Mouse (Mus musculus): ENCODE results near the gene Emp3. TPM values are rescaled to one million over a fixed set of nuclear protein-coding genes. Genes with fewer than 3 reads are reported as not detected.

Gene Emp3
- polyA plus RNA-seq, 1 experiment from 2014 or later, result 55.5 TPM

DNA sequence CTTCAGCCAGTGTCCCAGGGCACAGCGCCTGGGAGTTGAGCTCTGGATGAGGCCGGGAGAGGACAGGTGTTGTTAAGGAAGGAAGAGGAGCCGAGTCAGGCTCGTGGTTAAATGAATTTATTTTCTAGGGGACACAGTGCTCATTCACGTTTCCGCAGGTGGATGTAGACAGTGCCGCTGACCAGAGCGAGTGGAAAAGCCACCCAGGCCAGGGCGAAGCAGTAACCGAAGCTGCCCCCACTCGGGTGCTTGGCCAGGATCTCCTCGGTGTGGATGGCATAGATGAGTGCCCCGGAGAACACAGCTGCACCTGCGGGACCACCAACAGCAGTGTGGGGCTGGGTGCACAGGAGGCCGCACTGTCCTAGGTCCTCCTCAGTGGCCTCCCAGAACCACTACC is 3.3 kb downstream of the Emp3 start:
- H3K9ac ChIP-seq (ENCODE audit: low read depth, low read length), result no peak overlapping the region
- no peaks in the 10 kb centered on the region for H3K36me3 ChIP-seq (ENCODE audit: control insufficient read depth, insufficient read depth)
- ATAC-seq (ENCODE audit: low read depth), result no peak
- H3K27ac ChIP-seq (ENCODE audit: low read length), result no peak overlapping the region
- no peak overlapping the region for H3K4me3 ChIP-seq (ENCODE audit: low read depth, low read length)
- no peak overlapping the region for H3K4me2 ChIP-seq (ENCODE audit: low read depth, low read length)
- peaks cover 50% of the 10 kb centered on the region for H3K4me1 ChIP-seq (ENCODE audit: control insufficient read depth, low read depth, low read length)
- no peaks in the 10 kb centered on the region for H3K27me3 ChIP-seq (ENCODE audit: control insufficient read depth, insufficient read depth, low read depth, low read length)
- 77% methylated on average over 15 of the region's 15 CpGs for WGBS (ENCODE audit: insufficient replicate concordance)
- H3K9me3 ChIP-seq (replicated peaks; ENCODE audit: control insufficient read depth, low read length), result no peaks in the 10 kb centered on the region

DNA sequence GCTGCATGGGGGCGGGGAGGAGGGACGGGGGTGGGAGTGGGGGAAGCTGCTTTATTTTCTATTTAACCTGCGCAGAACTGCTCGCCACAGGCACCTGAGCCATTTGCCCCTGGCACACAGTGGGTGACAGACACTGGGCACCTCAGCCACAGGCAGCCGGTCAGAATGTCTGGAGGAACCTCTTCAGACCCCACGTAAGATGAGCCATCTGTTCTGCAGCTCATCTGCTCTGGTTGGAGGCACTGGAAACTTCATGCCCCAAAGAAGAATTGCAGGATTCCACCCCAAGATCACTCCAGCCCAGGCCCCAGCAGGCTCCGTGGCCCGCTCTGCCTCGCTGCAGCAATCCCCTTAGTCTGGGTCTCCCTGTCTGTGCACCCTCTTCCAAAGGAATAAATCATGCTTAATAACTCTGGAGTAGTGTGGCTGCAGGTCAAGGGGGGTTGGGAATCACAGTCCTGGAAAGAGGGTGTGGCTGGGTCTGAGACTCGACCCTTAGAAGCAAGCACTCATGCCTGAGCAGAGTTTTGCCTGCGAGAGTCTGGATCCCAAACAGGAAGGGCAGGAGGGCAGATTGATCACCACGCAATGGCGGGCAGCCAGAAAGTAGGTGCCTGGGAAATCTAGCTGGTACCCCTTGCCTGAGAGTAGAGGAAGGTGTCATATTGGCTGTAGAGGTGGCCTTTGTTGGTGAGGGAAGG is 4.0 kb downstream of the Emp3 start:
- H3K4me1 ChIP-seq (ENCODE audit: control insufficient read depth, low read depth, low read length), result peaks cover 42% of the 10 kb centered on the region
- H3K27me3 ChIP-seq (ENCODE audit: control insufficient read depth, insufficient read depth, low read depth, low read length), result no peaks in the 10 kb centered on the region
- H3K4me3 ChIP-seq (ENCODE audit: low read depth, low read length), result no peak overlapping the region
- WGBS (ENCODE audit: insufficient replicate concordance), result 38% methylated on average over 13 of the region's 13 CpGs
- ATAC-seq (ENCODE audit: low read depth), result no peak
- H3K36me3 ChIP-seq (ENCODE audit: control insufficient read depth, insufficient read depth), result no peaks in the 10 kb centered on the region
- H3K9ac ChIP-seq (ENCODE audit: low read depth, low read length), result 0 out of 2 replicates have a peak overlapping the region, but pooled peaks have one; percentile 38
- no peaks in the 10 kb centered on the region for H3K9me3 ChIP-seq (replicated peaks; ENCODE audit: control insufficient read depth, low read length)
- peak overlapping the region; percentile 56 for H3K4me2 ChIP-seq (ENCODE audit: low read depth, low read length)
- H3K27ac ChIP-seq (ENCODE audit: low read length), result no peak overlapping the region

DNA sequence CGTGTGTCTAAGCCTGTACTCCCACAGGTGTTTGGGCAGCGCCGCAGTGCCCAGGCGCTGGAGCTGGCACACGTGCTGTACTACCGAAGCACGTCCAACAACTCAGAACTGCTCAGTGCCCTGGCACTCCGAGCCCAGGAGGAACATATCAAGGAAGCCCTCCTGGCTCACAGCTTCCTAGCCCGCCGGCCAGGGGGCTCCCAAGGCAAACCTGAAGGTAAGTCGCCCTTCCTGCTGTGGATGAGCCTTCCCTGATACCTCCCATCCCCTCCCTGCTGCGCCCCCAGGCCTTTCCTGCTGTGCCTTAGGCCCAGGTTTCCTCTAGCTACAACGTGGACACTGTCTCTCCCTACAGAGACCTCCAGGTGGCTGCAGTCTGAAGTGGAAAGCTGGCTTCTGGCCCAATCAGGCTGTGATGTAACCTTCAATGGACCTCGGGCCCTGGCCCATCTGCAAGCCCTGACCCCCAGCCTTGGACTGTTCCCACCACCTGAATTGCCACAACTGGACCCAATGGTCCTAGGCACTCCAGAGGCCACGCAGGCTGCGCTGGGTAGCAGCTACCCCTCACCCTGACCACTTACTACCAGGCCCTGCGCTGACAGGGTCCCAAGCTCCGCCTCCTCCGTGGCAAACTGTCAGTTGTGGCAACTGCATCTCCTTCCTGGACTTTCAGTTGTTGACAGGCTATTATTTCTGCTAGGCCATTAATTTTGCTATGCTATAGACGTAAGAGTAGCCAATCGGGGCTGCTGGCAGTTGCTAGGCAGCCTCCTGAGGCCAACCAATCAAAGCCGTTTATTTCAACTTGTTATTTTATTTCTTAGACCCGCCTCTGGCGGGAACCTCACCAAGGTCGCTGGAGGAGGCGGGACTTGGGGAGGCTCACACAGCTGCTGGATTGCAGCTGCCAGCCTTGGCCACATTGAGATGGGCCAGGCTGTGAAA is 4.9 kb downstream of the Emp3 start:
- peaks cover 35% of the 10 kb centered on the region for H3K4me1 ChIP-seq (ENCODE audit: control insufficient read depth, low read depth, low read length)
- peak overlapping the region; percentile 48 for H3K9ac ChIP-seq (ENCODE audit: low read depth, low read length)
- peak overlapping the region; percentile 56 for H3K4me2 ChIP-seq (ENCODE audit: low read depth, low read length)
- peak; percentile 67 for ATAC-seq (ENCODE audit: low read depth)
- H3K27me3 ChIP-seq (ENCODE audit: control insufficient read depth, insufficient read depth, low read depth, low read length), result no peaks in the 10 kb centered on the region
- no peaks in the 10 kb centered on the region for H3K9me3 ChIP-seq (replicated peaks; ENCODE audit: control insufficient read depth, low read length)
- WGBS (ENCODE audit: insufficient replicate concordance), result 37% methylated on average over 26 of the region's 26 CpGs
- H3K4me3 ChIP-seq (ENCODE audit: low read depth, low read length), result peak overlapping the region; percentile 55
- H3K36me3 ChIP-seq (ENCODE audit: control insufficient read depth, insufficient read depth), result no peaks in the 10 kb centered on the region
- H3K27ac ChIP-seq (ENCODE audit: low read length), result peak overlapping the region; percentile 21

DNA sequence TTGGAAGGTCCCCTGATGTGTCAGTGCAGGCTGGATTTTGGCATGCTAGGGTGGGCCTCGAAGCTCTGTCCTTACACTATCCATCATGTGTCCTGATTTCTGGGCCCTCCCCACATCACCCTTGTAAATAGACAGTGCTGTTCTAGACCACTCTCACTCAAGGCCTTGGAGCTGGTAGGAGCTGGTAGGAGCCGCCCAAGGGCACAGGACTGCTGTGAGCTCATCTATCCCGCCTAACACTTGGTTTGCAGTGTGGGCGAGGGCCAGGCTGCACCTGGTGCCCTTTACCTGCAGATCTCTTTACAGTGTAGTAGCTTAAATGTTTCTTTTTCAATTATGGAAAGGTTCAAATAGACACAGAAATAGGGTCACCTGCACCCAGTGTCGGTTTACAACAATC is 6.2 kb downstream of the Emp3 start:
- no peaks in the 10 kb centered on the region for H3K27me3 ChIP-seq (ENCODE audit: control insufficient read depth, insufficient read depth, low read depth, low read length)
- peaks cover 1% of the 10 kb centered on the region for H3K36me3 ChIP-seq (ENCODE audit: control insufficient read depth, insufficient read depth)
- no peak for ATAC-seq (ENCODE audit: low read depth)
- no peak overlapping the region for H3K27ac ChIP-seq (ENCODE audit: low read length)
- no peak overlapping the region for H3K4me2 ChIP-seq (ENCODE audit: low read depth, low read length)
- no peaks in the 10 kb centered on the region for H3K9me3 ChIP-seq (replicated peaks; ENCODE audit: control insufficient read depth, low read length)
- no peak overlapping the region for H3K4me3 ChIP-seq (ENCODE audit: low read depth, low read length)
- 66% methylated on average over 5 of the region's 5 CpGs for WGBS (ENCODE audit: insufficient replicate concordance)
- H3K9ac ChIP-seq (ENCODE audit: low read depth, low read length), result no peak overlapping the region
- H3K4me1 ChIP-seq (ENCODE audit: control insufficient read depth, low read depth, low read length), result peaks cover 22% of the 10 kb centered on the region

DNA sequence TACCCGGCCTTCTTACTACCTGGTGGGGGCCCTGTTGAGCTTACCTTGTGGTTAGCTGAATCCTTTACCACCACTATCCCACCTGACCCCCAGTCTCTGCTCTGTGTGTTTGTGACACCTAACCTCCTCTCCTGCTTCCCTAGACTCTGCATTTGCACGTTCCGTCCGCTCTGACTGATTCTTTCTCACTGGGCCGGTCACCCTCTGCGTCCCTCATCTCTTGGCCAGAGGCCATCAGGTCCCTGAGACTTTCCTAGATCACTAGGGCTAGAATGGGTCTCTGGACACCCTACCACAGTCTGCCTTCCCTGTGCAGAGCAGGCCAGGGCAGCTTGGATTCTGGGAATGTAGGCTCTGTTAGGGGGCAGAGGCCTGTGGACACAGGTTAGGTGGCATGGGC is 7.1 kb downstream of the Emp3 start:
- 77% methylated on average over 6 of the region's 6 CpGs for WGBS (ENCODE audit: insufficient replicate concordance)
- Histone ChIP-seq H3K4me1 (ENCODE audit: control insufficient read depth, low read depth, low read length) (peaks cover 15% of the 10 kb centered on the region), H3K4me2 (ENCODE audit: low read depth, low read length) (no peak overlapping the region), H3K4me3 (ENCODE audit: low read depth, low read length) (no peak overlapping the region), H3K9ac (ENCODE audit: low read depth, low read length) (no peak overlapping the region), H3K27ac (ENCODE audit: low read length) (no peak overlapping the region), H3K9me3 (replicated peaks; ENCODE audit: control insufficient read depth, low read length) (no peaks in the 10 kb centered on the region), H3K27me3 (ENCODE audit: control insufficient read depth, insufficient read depth, low read depth, low read length) (no peaks in the 10 kb centered on the region), H3K36me3 (ENCODE audit: control insufficient read depth, insufficient read depth) (peaks cover 9% of the 10 kb centered on the region)
- ATAC-seq (ENCODE audit: low read depth), result no peak

DNA sequence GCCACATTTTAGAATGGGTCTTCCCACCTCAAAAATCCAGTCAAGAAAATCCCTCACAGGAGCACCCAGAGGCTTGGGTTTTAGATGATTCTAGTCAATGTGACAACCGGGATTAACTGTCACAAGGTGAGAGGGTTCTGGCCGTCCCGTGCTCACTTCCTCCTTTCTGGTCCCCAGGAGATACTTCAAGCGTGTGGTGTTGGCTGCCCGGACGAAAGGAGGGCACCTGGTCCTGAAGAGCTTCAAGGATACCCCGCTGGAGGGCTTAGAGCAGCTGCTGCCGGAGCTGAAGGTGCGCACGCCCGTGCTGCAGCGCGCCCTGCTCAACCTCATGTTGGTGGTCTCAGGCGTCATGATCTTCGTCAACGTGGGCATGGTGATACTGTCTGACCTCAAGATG is 12.1 kb downstream of the Emp3 start:
- H3K27ac ChIP-seq (ENCODE audit: low read length), result no peak overlapping the region
- no peak overlapping the region for H3K4me2 ChIP-seq (ENCODE audit: low read depth, low read length)
- no peaks in the 10 kb centered on the region for H3K4me1 ChIP-seq (ENCODE audit: control insufficient read depth, low read depth, low read length)
- H3K9ac ChIP-seq (ENCODE audit: low read depth, low read length), result no peak overlapping the region
- 80% methylated on average over 16 of the region's 16 CpGs for WGBS (ENCODE audit: insufficient replicate concordance)
- H3K4me3 ChIP-seq (ENCODE audit: low read depth, low read length), result no peak overlapping the region
- peaks cover 9% of the 10 kb centered on the region for H3K36me3 ChIP-seq (ENCODE audit: control insufficient read depth, insufficient read depth)
- no peaks in the 10 kb centered on the region for H3K27me3 ChIP-seq (ENCODE audit: control insufficient read depth, insufficient read depth, low read depth, low read length)
- no peaks in the 10 kb centered on the region for H3K9me3 ChIP-seq (replicated peaks; ENCODE audit: control insufficient read depth, low read length)
- ATAC-seq (ENCODE audit: low read depth), result no peak

DNA sequence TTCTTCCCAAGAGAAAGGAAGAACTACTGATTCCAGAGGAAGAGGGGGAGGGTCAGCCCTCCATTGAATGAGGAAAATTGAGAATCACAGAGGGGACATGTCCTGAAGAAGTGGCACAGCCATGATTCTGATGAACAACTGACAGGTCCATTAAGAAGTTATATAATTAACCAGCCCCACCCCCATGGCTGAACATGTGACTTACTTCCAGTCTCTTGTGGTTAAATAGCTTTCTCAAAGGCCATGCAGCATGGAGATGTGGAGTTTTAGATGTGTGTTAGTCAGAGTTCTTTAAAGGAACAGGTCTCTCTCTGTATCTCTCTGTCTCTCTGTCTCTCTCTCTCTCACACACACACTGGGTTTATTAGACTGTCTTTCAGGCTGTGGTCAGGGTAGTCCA is 12.8 kb downstream of the Emp3 start:
- Histone ChIP-seq H3K4me1 (ENCODE audit: control insufficient read depth, low read depth, low read length) (no peaks in the 10 kb centered on the region), H3K9me3 (replicated peaks; ENCODE audit: control insufficient read depth, low read length) (peaks cover 4% of the 10 kb centered on the region; the same call in 1 of the 2 replicates), H3K4me3 (ENCODE audit: low read depth, low read length) (no peak overlapping the region), H3K4me2 (ENCODE audit: low read depth, low read length) (no peak overlapping the region), H3K27me3 (ENCODE audit: control insufficient read depth, insufficient read depth, low read depth, low read length) (no peaks in the 10 kb centered on the region), H3K27ac (ENCODE audit: low read length) (no peak overlapping the region), H3K36me3 (ENCODE audit: control insufficient read depth, insufficient read depth) (peaks cover 9% of the 10 kb centered on the region), H3K9ac (ENCODE audit: low read depth, low read length) (no peak overlapping the region)
- no peak for ATAC-seq (ENCODE audit: low read depth)

DNA sequence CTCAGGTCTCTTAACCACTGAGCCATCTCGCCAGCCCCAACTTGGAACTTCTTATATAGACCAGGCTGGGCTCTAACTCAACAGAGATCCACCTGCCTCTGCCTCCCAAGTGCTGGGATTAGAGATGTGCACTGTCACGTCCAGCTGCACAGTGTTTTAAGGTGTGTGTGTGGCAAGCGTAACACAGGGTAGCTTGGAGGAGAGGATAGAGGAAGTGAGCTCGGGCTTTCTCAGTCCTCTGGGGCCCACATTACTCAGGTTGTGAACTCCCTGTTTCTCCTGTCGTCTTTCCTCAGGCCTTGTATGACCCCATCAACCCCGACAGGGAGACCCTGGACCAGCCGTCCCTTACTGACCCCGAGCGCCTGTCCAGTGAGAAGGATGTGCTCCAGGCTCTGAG is 14.6 kb downstream of the Emp3 start:
- H3K4me1 ChIP-seq (ENCODE audit: control insufficient read depth, low read depth, low read length), result peaks cover 3% of the 10 kb centered on the region
- H3K9me3 ChIP-seq (replicated peaks; ENCODE audit: control insufficient read depth, low read length), result peaks cover 4% of the 10 kb centered on the region; the same call in 1 of the 2 replicates
- no peak for ATAC-seq (ENCODE audit: low read depth)
- no peaks in the 10 kb centered on the region for H3K27me3 ChIP-seq (ENCODE audit: control insufficient read depth, insufficient read depth, low read depth, low read length)
- WGBS (ENCODE audit: insufficient replicate concordance), result 72% methylated on average over 9 of the region's 9 CpGs
- no peak overlapping the region for H3K4me2 ChIP-seq (ENCODE audit: low read depth, low read length)
- no peak overlapping the region for H3K4me3 ChIP-seq (ENCODE audit: low read depth, low read length)
- H3K36me3 ChIP-seq (ENCODE audit: control insufficient read depth, insufficient read depth), result peaks cover 9% of the 10 kb centered on the region
- H3K27ac ChIP-seq (ENCODE audit: low read length), result no peak overlapping the region
- H3K9ac ChIP-seq (ENCODE audit: low read depth, low read length), result no peak overlapping the region

DNA sequence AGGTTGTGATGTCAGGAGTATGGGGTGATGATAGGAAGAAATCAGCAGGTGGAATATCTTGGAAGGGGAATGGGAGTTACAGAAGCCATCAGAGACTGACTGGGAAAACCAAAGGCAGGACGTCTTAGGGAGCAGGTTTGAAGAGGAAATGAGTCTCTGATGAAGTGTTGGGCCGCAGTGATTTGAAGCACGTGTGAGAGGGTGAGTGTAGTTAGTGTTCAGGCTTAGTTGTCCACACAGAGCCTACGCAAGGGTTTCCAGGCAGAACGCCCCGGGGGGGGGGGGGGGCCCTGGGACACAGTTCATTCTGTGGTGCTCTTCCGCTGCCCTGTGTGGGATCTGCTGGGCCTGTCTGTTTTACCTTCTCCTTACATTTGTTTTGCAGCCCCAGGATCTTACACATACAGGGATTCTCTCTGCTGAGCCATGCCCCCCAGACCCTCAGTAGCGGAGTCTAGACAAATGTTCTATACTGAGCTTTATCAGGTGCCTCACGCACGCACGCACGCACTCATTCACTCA is 18.7 kb downstream of the Emp3 start:
- ATAC-seq (ENCODE audit: low read depth), result no peak
- 71% methylated on average over 10 of the region's 12 CpGs for WGBS (ENCODE audit: insufficient replicate concordance)
- Histone ChIP-seq H3K36me3 (ENCODE audit: control insufficient read depth, insufficient read depth) (no peaks in the 10 kb centered on the region), H3K9ac (ENCODE audit: low read depth, low read length) (no peak overlapping the region), H3K27me3 (ENCODE audit: control insufficient read depth, insufficient read depth, low read depth, low read length) (no peaks in the 10 kb centered on the region), H3K4me1 (ENCODE audit: control insufficient read depth, low read depth, low read length) (peaks cover 9% of the 10 kb centered on the region), H3K9me3 (replicated peaks; ENCODE audit: control insufficient read depth, low read length) (peaks cover 4% of the 10 kb centered on the region; the same call in 1 of the 2 replicates), H3K27ac (ENCODE audit: low read length) (no peak overlapping the region), H3K4me2 (ENCODE audit: low read depth, low read length) (no peak overlapping the region), H3K4me3 (ENCODE audit: low read depth, low read length) (no peak overlapping the region)
